10 mouse cellular contexts compared by ENCODE assay signal in the genomic region with DNA sequence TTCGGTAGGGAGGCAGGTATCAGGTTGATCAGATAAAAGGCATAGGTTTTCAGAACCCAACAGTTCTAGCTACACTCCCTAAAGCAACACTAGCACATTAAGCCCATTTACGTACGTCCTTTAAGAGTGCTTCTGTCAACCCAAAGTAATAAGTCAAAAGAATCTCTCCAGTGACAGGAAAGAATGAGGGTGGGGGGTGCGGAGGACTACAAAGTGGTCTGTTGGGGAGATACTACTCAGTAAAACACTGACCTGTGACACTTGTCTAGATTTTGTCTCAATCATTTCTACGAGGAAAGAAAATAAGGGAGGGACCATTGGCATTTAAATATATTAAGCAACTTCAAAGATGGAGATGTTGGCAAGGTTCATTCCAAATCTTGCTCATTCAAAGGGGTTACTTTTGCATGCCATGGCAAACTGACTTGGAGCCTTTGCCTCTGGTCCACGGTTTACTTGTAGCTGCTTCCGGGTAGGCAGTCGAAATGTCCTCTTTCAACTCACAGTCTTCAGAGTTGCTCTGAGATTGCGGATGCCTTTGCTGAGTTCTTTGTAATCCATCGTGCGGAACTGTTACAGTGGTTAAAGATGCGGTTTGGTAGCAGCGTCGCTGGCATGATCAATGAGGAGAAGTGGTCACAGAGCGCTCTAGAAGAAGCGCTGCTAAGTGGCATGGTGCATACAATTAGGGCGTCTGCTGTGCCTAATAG. TPM values are rescaled to one million over a fixed set of nuclear protein-coding genes. Genes with fewer than 3 reads are reported as not detected.
A peak's percentile ranks its signal among the peaks of the same experiment; 100 is the strongest.
DNase-seq lines count a peak whose midpoint lies in the region; ATAC-seq lines count a peak whose summit lies in the region.
"Had no signal": no experiment of that assay in that cellular context is flagged by ENCODE, and none has a peak within 500 bp of the region (broad histone marks: within the 10 kb centered on the region; RNA-seq: fewer than 3 reads in every experiment).

No protein-coding gene starts in this region.

- H3K27me3 ChIP-seq in kidney, embryonic 14.5 days (ENCODE audit: control insufficient read depth, insufficient read depth, low read length), result peaks cover 46% of the 10 kb centered on the region
- H3K27me3 ChIP-seq in hindbrain, embryonic 15.5 days, result no peaks in the 10 kb centered on the region
- peaks cover 7% of the 10 kb centered on the region; the same call in 1 of the 2 replicates for H3K27me3 ChIP-seq in neural tube, embryonic 13.5 days

- no peak overlapping the region for H3K27ac ChIP-seq in kidney, embryonic 14.5 days (ENCODE audit: low read depth, low read length)
- peak overlapping the region; percentile 99 for H3K27ac ChIP-seq in hindbrain, embryonic 15.5 days (replicated peaks)
- peak overlapping the region; percentile 98 for H3K27ac ChIP-seq in neural tube, embryonic 13.5 days (replicated peaks)

- no peak for ATAC-seq in kidney, embryonic 14.5 days (ENCODE audit: low FRiP score, low TSS enrichment)
- no peak for ATAC-seq in hindbrain, embryonic 15.5 days (ENCODE audit: low FRiP score, low read depth)
- no peak for ATAC-seq in neural tube, embryonic 13.5 days (ENCODE audit: low read depth)

- no peak for DNase-seq in kidney, adult 9 months
- peak; percentile 24 for DNase-seq in embryo, embryonic 9.5 days (ENCODE audit: extremely low spot score)
- DNase-seq in adrenal gland, adult 8-10 months, result no peak
- DNase-seq in urinary bladder, postnatal 10 days (ENCODE audit: low spot score), result no peak
- no peak for DNase-seq in layer of hippocampus, postnatal 14 days (ENCODE audit: low spot score in 2 of 2)
- DNase-seq: gastrocnemius, postnatal 36 days had no signal

- H3K4me2 ChIP-seq in kidney, embryonic 14.5 days (replicated peaks; ENCODE audit: low read depth, low read length), result peak overlapping the region; percentile 24; the same call in 1 of the 2 replicates
- peak overlapping the region; percentile 73 for H3K4me2 ChIP-seq in hindbrain, embryonic 15.5 days
- peak overlapping the region; percentile 70 for H3K4me2 ChIP-seq in neural tube, embryonic 13.5 days

- peaks cover 3% of the 10 kb centered on the region; the same call in 1 of the 2 replicates for H3K4me1 ChIP-seq in kidney, embryonic 14.5 days (ENCODE audit: control insufficient read depth, insufficient read depth, low read length)
- H3K4me1 ChIP-seq in hindbrain, embryonic 15.5 days (replicated peaks), result peaks cover 27% of the 10 kb centered on the region
- H3K4me1 ChIP-seq in neural tube, embryonic 13.5 days (replicated peaks), result peaks cover 35% of the 10 kb centered on the region

- no peaks in the 10 kb centered on the region for H3K9me3 ChIP-seq in kidney, embryonic 14.5 days (ENCODE audit: control insufficient read depth, low read length)
- no peaks in the 10 kb centered on the region for H3K9me3 ChIP-seq in hindbrain, embryonic 15.5 days
- no peaks in the 10 kb centered on the region for H3K9me3 ChIP-seq in neural tube, embryonic 13.5 days

- 5% methylated on average over 17 of the region's 17 CpGs for WGBS in kidney, embryonic 14.5 days
- WGBS in hindbrain, embryonic 15.5 days, result 3% methylated on average over 17 of the region's 17 CpGs
- 2% methylated on average over 17 of the region's 17 CpGs for WGBS in neural tube, embryonic 13.5 days

- H3K4me3 ChIP-seq in kidney, embryonic 14.5 days (ENCODE audit: low read length), result peak overlapping the region; percentile 56
- peak overlapping the region; percentile 98 for H3K4me3 ChIP-seq in hindbrain, embryonic 15.5 days
- peak overlapping the region; percentile 86 for H3K4me3 ChIP-seq in neural tube, embryonic 13.5 days

- no peak overlapping the region for H3K9ac ChIP-seq in kidney, embryonic 14.5 days (ENCODE audit: low read depth, low read length)
- H3K9ac ChIP-seq in hindbrain, embryonic 15.5 days, result peak overlapping the region; percentile 93
- H3K9ac ChIP-seq in neural tube, embryonic 13.5 days, result peak overlapping the region; percentile 95

- no peaks in the 10 kb centered on the region for H3K36me3 ChIP-seq in kidney, embryonic 14.5 days (ENCODE audit: control insufficient read depth, insufficient read depth, low read length)
- peaks cover 4% of the 10 kb centered on the region; the same call in 1 of the 2 replicates for H3K36me3 ChIP-seq in hindbrain, embryonic 15.5 days
- H3K36me3 ChIP-seq in neural tube, embryonic 13.5 days, result 0 out of 2 replicates have a peak, but pooled peaks cover 4% of the 10 kb centered on the region

RNA-seq across cellular contexts. Expression of gene Slitrk5, which starts 2.6 kb away (rescaled TPM):
- 0.76 and 1.2 TPM in 2 replicates for polyA plus RNA-seq in kidney, embryonic 14.5 days (2014; fragmentation: Nextera tagmentation; extraction: Ambion mirVana)
- polyA plus RNA-seq in hindbrain, embryonic 15.5 days (2015; fragmentation: Nextera tagmentation; extraction: Ambion mirVana), result 33.8 and 40.8 TPM in 2 replicates
- polyA plus RNA-seq in neural tube, embryonic 13.5 days (2015; fragmentation: Nextera tagmentation; extraction: Ambion mirVana), result 26.6 TPM in 2 replicates
- under 1 TPM; 0.40 to 0.98 (median 0.55) TPM for total RNA-seq in adrenal gland, adult 8-10 months (2022)
- total RNA-seq in layer of hippocampus, postnatal 14 days (2021), result 10 to 100 TPM; 87.5 to 88.5 TPM
- polyA plus RNA-seq: liver, embryonic 16.5 days had no signal

Comparison
In these comparisons a context has a peak if more than half of its experiments do, and no peak if none do; other contexts are left out.
1. RNA of gene Slitrk5, which starts 2.6 kb away (polyA plus RNA-seq): 33.8 to 40.8 TPM in hindbrain, embryonic 15.5 days and 26.6 TPM in neural tube, embryonic 13.5 days; 0.76 to 1.2 TPM in kidney, embryonic 14.5 days; every median in the first group is over 10 times any median in the second.
2. Peak in every context shown above with its lines, with median percentiles within 50 percentile points of each other: H3K4me2 ChIP-seq and H3K4me3 ChIP-seq.